Mouse (Mus musculus): Measurements from ENCODE around the gene Tfrc. TPM values are rescaled to one million over a fixed set of nuclear protein-coding genes. Genes with fewer than 3 reads are reported as not detected.
A peak's percentile ranks its signal among the peaks of the same experiment; 100 is the strongest.

Gene Tfrc
- polyA plus RNA-seq, 1 experiment from 2014 or later, result 52.5 TPM

GRCm38 (mm10) chr16:32656794-32657193 lies 48.1 kb downstream of the Tfrc start:
- H3K9ac ChIP-seq (ENCODE audit: low read length), result no peak overlapping the region
- no peak overlapping the region for H3K4me3 ChIP-seq (ENCODE audit: low read depth, low read length)
- DNase-seq (ENCODE audit: low spot score), result no peak
- no peak for ATAC-seq (ENCODE audit: insufficient number of reproducible peaks, low FRiP score, low TSS enrichment, low read depth)
- H3K4me1 ChIP-seq (ENCODE audit: control insufficient read depth, insufficient read depth, low read length), result peaks cover 26% of the 10 kb centered on the region
- no peaks in the 10 kb centered on the region for H3K9me3 ChIP-seq (ENCODE audit: control insufficient read depth, low read length)
- H3K27me3 ChIP-seq (ENCODE audit: control insufficient read depth, insufficient read depth, low read length), result no peaks in the 10 kb centered on the region
- no peak overlapping the region for H3K27ac ChIP-seq (replicated peaks; ENCODE audit: low read depth, low read length)
- 80% methylated on average over 8 of the region's 8 CpGs for WGBS
- no peak overlapping the region for H3K4me2 ChIP-seq (ENCODE audit: low read depth, severe bottlenecking)
- H3K36me3 ChIP-seq (ENCODE audit: control insufficient read depth, insufficient read depth, low read length), result no peaks in the 10 kb centered on the region

GRCm38 (mm10) chr16:32657498-32658250 lies 49.0 kb downstream of the Tfrc start:
- Histone ChIP-seq H3K27ac (replicated peaks; ENCODE audit: low read depth, low read length) (no peak overlapping the region), H3K36me3 (ENCODE audit: control insufficient read depth, insufficient read depth, low read length) (no peaks in the 10 kb centered on the region), H3K4me3 (ENCODE audit: low read depth, low read length) (no peak overlapping the region), H3K27me3 (ENCODE audit: control insufficient read depth, insufficient read depth, low read length) (no peaks in the 10 kb centered on the region), H3K9me3 (ENCODE audit: control insufficient read depth, low read length) (no peaks in the 10 kb centered on the region), H3K9ac (ENCODE audit: low read length) (no peak overlapping the region), H3K4me2 (ENCODE audit: low read depth, severe bottlenecking) (no peak overlapping the region), H3K4me1 (ENCODE audit: control insufficient read depth, insufficient read depth, low read length) (peaks cover 26% of the 10 kb centered on the region)
- no peak for DNase-seq (ENCODE audit: low spot score)
- ATAC-seq (ENCODE audit: insufficient number of reproducible peaks, low FRiP score, low TSS enrichment, low read depth), result no peak
- 88% methylated on average over 16 of the region's 16 CpGs for WGBS

- H3K4me1 ChIP-seq (ENCODE audit: control insufficient read depth, insufficient read depth, low read length), result peaks cover 26% of the 10 kb centered on the region
- H3K27me3 ChIP-seq (ENCODE audit: control insufficient read depth, insufficient read depth, low read length), result no peaks in the 10 kb centered on the region
- DNase-seq (ENCODE audit: low spot score) (peak; percentile 44), ATAC-seq (ENCODE audit: insufficient number of reproducible peaks, low FRiP score, low TSS enrichment, low read depth) (0 out of 2 replicates have a peak, but pooled peaks have one; percentile 45)
- no peak overlapping the region for H3K27ac ChIP-seq (replicated peaks; ENCODE audit: low read depth, low read length)
- no peaks in the 10 kb centered on the region for H3K9me3 ChIP-seq (ENCODE audit: control insufficient read depth, low read length)
- 5% methylated on average over 12 of the region's 21 CpGs for WGBS
- peak overlapping the region; percentile 53 for H3K4me2 ChIP-seq (ENCODE audit: low read depth, severe bottlenecking)
- peak overlapping the region; percentile 36; the same call in 1 of the 2 replicates for H3K9ac ChIP-seq (ENCODE audit: low read length)
- H3K4me3 ChIP-seq (ENCODE audit: low read depth, low read length), result peak overlapping the region; percentile 30
- H3K36me3 ChIP-seq (ENCODE audit: control insufficient read depth, insufficient read depth, low read length), result no peaks in the 10 kb centered on the region
Observed at GRCm38 (mm10) chr16:32658743-32659171, 50.0 kb downstream of the Tfrc start.

- Histone ChIP-seq H3K4me1 (ENCODE audit: control insufficient read depth, insufficient read depth, low read length) (peaks cover 26% of the 10 kb centered on the region), H3K4me2 (ENCODE audit: low read depth, severe bottlenecking) (peak overlapping the region; percentile 53), H3K9me3 (ENCODE audit: control insufficient read depth, low read length) (no peaks in the 10 kb centered on the region), H3K36me3 (ENCODE audit: control insufficient read depth, insufficient read depth, low read length) (no peaks in the 10 kb centered on the region), H3K27me3 (ENCODE audit: control insufficient read depth, insufficient read depth, low read length) (no peaks in the 10 kb centered on the region), H3K9ac (ENCODE audit: low read length) (peak overlapping the region; percentile 36; the same call in 1 of the 2 replicates), H3K4me3 (ENCODE audit: low read depth, low read length) (no peak overlapping the region; the same call in 1 of the 2 replicates), H3K27ac (replicated peaks; ENCODE audit: low read depth, low read length) (no peak overlapping the region)
- 9% methylated on average over 8 of the region's 8 CpGs for WGBS
- ATAC-seq (ENCODE audit: insufficient number of reproducible peaks, low FRiP score, low TSS enrichment, low read depth), result no peak
- peak; percentile 74 for DNase-seq (ENCODE audit: low spot score)
Observed at GRCm38 (mm10) chr16:32659385-32659784, 50.7 kb downstream of the Tfrc start.

GRCm38 (mm10) chr16:32660095-32660494 lies 51.4 kb downstream of the Tfrc start:
- H3K9me3 ChIP-seq (ENCODE audit: control insufficient read depth, low read length), result no peaks in the 10 kb centered on the region
- no peak overlapping the region for H3K9ac ChIP-seq (ENCODE audit: low read length)
- H3K4me2 ChIP-seq (ENCODE audit: low read depth, severe bottlenecking), result no peak overlapping the region
- no peaks in the 10 kb centered on the region for H3K36me3 ChIP-seq (ENCODE audit: control insufficient read depth, insufficient read depth, low read length)
- H3K4me1 ChIP-seq (ENCODE audit: control insufficient read depth, insufficient read depth, low read length), result peaks cover 26% of the 10 kb centered on the region
- no peak overlapping the region for H3K27ac ChIP-seq (replicated peaks; ENCODE audit: low read depth, low read length)
- no peak overlapping the region for H3K4me3 ChIP-seq (ENCODE audit: low read depth, low read length)
- ATAC-seq (ENCODE audit: insufficient number of reproducible peaks, low FRiP score, low TSS enrichment, low read depth) (no peak), DNase-seq (ENCODE audit: low spot score) (no peak)
- no peaks in the 10 kb centered on the region for H3K27me3 ChIP-seq (ENCODE audit: control insufficient read depth, insufficient read depth, low read length)
- WGBS, result 48% methylated on average over 1 of the region's 1 CpGs

- no peak overlapping the region for H3K4me3 ChIP-seq (ENCODE audit: low read depth, low read length)
- no peak overlapping the region for H3K4me2 ChIP-seq (ENCODE audit: low read depth, severe bottlenecking)
- ATAC-seq (ENCODE audit: insufficient number of reproducible peaks, low FRiP score, low TSS enrichment, low read depth) (no peak), DNase-seq (ENCODE audit: low spot score) (no peak)
- 43% methylated on average over 10 of the region's 10 CpGs for WGBS
- H3K27me3 ChIP-seq (ENCODE audit: control insufficient read depth, insufficient read depth, low read length), result no peaks in the 10 kb centered on the region
- peaks cover 26% of the 10 kb centered on the region for H3K4me1 ChIP-seq (ENCODE audit: control insufficient read depth, insufficient read depth, low read length)
- H3K36me3 ChIP-seq (ENCODE audit: control insufficient read depth, insufficient read depth, low read length), result no peaks in the 10 kb centered on the region
- H3K9me3 ChIP-seq (ENCODE audit: control insufficient read depth, low read length), result no peaks in the 10 kb centered on the region
- H3K27ac ChIP-seq (replicated peaks; ENCODE audit: low read depth, low read length), result no peak overlapping the region
- no peak overlapping the region; the same call in 1 of the 2 replicates for H3K9ac ChIP-seq (ENCODE audit: low read length)
Observed at GRCm38 (mm10) chr16:32660557-32661321, 52.0 kb downstream of the Tfrc start.

- Histone ChIP-seq H3K27me3 (ENCODE audit: control insufficient read depth, insufficient read depth, low read length) (no peaks in the 10 kb centered on the region), H3K9me3 (ENCODE audit: control insufficient read depth, low read length) (no peaks in the 10 kb centered on the region), H3K4me1 (ENCODE audit: control insufficient read depth, insufficient read depth, low read length) (peaks cover 26% of the 10 kb centered on the region), H3K36me3 (ENCODE audit: control insufficient read depth, insufficient read depth, low read length) (no peaks in the 10 kb centered on the region), H3K27ac (replicated peaks; ENCODE audit: low read depth, low read length) (no peak overlapping the region), H3K4me2 (ENCODE audit: low read depth, severe bottlenecking) (no peak overlapping the region), H3K9ac (ENCODE audit: low read length) (no peak overlapping the region), H3K4me3 (ENCODE audit: low read depth, low read length) (no peak overlapping the region)
- DNase-seq (ENCODE audit: low spot score), result no peak
- WGBS, result 57% methylated on average over 10 of the region's 10 CpGs
- no peak for ATAC-seq (ENCODE audit: insufficient number of reproducible peaks, low FRiP score, low TSS enrichment, low read depth)
Observed at GRCm38 (mm10) chr16:32661493-32661921, 52.8 kb downstream of the Tfrc start.

- H3K27ac ChIP-seq (replicated peaks; ENCODE audit: low read depth, low read length), result no peak overlapping the region; the same call in 1 of the 2 replicates
- H3K4me2 ChIP-seq (ENCODE audit: low read depth, severe bottlenecking), result no peak overlapping the region
- peaks cover 26% of the 10 kb centered on the region for H3K4me1 ChIP-seq (ENCODE audit: control insufficient read depth, insufficient read depth, low read length)
- no peaks in the 10 kb centered on the region; the same call in 1 of the 2 replicates for H3K36me3 ChIP-seq (ENCODE audit: control insufficient read depth, insufficient read depth, low read length)
- DNase-seq (ENCODE audit: low spot score), result no peak
- no peaks in the 10 kb centered on the region for H3K9me3 ChIP-seq (ENCODE audit: control insufficient read depth, low read length)
- H3K27me3 ChIP-seq (ENCODE audit: control insufficient read depth, insufficient read depth, low read length), result no peaks in the 10 kb centered on the region
- no peak for ATAC-seq (ENCODE audit: insufficient number of reproducible peaks, low FRiP score, low TSS enrichment, low read depth)
- no peak overlapping the region for H3K4me3 ChIP-seq (ENCODE audit: low read depth, low read length)
- WGBS, result 89% methylated on average over 7 of the region's 7 CpGs
- no peak overlapping the region for H3K9ac ChIP-seq (ENCODE audit: low read length)
Observed at GRCm38 (mm10) chr16:32662372-32662771, 53.7 kb downstream of the Tfrc start.

Data from limb, embryonic 11.5 days (tissue).